Mouse (Mus musculus): ENCODE measurements around the gene Cd300lg. TPM values are rescaled to one million over a fixed set of nuclear protein-coding genes. Genes with fewer than 3 reads are reported as not detected.

Cd300lg gene
- polyA plus RNA-seq, 1 experiment = not detected

- WGBS = 65% methylated on average over 5 of the region's 5 CpGs
- TF ChIP-seq CTCF (IDR thresholded peaks at IDR 0.05; ENCODE audit: insufficient read depth, low read depth, low read length) (no peak), POLR2A (IDR thresholded peaks at IDR 0.05; ENCODE audit: insufficient read depth, low read depth, low read length) (no peak)
Observed at GRCm38 (mm10) chr11:102006688-102007087, 34.6 kb upstream of the Cd300lg start.

GRCm38 (mm10) chr11:102008372-102008771 lies 32.9 kb upstream of the Cd300lg start:
- 92% methylated on average over 8 of the region's 8 CpGs for WGBS
- peaks cover 18% of the 10 kb centered on the region for H3K4me1 ChIP-seq (ENCODE audit: control insufficient read depth, insufficient read depth, low read length)
- H3K27ac ChIP-seq (ENCODE audit: insufficient read depth, low read depth, low read length) = no peak overlapping the region
- no peak overlapping the region for H3K4me3 ChIP-seq (ENCODE audit: insufficient read depth, low read depth, low read length)
- TF ChIP-seq POLR2A (IDR thresholded peaks at IDR 0.05; ENCODE audit: insufficient read depth, low read depth, low read length) (no peak), CTCF (IDR thresholded peaks at IDR 0.05; ENCODE audit: insufficient read depth, low read depth, low read length) (no peak)

More at GRCm38 (mm10) chr11:102006688-102007087, 34.6 kb upstream of the Cd300lg start:
- Histone ChIP-seq H3K4me1 (ENCODE audit: control insufficient read depth, insufficient read depth, low read length) (peaks cover 15% of the 10 kb centered on the region), H3K27ac (ENCODE audit: insufficient read depth, low read depth, low read length) (no peak overlapping the region), H3K4me3 (ENCODE audit: insufficient read depth, low read depth, low read length) (no peak overlapping the region)

DNA sequence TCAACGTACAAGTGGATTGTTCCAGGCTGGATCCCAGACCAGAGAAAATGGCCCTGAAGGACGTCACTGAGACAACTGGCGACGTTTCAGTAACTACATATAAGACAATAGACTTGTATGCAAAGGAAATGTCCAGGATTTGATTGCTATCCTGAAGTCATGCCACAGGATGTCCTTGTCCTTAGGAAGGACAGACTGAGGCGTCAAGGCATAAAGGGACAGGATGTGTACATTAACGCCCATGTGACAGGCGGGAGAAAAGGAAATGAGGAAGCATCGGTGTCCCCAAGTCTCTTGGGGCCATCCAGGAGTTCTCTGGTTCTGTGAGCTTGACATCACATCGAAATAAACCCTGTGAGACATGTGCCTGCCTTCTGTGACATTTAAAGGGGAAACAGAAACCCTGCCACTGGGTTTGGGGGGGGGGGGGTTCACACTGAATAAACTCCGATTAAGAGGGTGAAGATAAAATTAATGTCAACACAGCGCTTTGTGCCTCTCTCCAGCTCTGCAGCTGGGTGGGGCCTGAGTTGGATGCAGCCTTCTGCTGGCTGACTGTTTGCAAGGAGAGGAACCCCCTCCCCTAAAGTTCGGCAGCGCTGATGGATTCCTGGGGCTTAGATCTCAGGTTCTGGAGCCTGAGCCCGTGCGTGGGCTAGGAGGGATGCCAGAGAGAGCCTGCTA lies 32.2 kb upstream of the Cd300lg start:
- H3K4me1 ChIP-seq (ENCODE audit: control insufficient read depth, insufficient read depth, low read length) = peaks cover 20% of the 10 kb centered on the region
- TF ChIP-seq CTCF (IDR thresholded peaks at IDR 0.05; ENCODE audit: insufficient read depth, low read depth, low read length) (no peak), POLR2A (IDR thresholded peaks at IDR 0.05; ENCODE audit: insufficient read depth, low read depth, low read length) (no peak)
- no peak overlapping the region for H3K4me3 ChIP-seq (ENCODE audit: insufficient read depth, low read depth, low read length)
- H3K27ac ChIP-seq (ENCODE audit: insufficient read depth, low read depth, low read length) = no peak overlapping the region
- WGBS = 69% methylated on average over 15 of the region's 15 CpGs

DNA sequence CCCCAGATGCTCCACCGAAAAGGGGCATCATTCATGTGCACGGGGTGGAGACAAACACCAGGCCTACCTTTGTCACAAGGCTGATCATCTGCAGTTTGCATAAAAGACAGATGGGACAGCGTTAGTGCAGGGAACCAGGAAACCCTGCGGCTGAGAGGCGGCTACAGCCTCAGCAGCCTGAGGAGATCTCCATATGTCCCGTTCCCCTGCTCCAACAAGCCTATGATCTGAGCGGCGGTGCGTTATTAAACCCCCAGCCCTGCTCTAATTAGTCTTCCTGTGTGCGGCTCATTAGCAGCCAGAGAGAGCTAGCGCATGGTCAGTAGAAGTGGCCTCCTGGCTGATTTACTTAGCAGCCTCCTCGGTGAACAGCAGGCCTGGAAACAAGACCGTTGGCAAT lies 31.2 kb upstream of the Cd300lg start:
- H3K27ac ChIP-seq (ENCODE audit: insufficient read depth, low read depth, low read length) = no peak overlapping the region
- TF ChIP-seq POLR2A (IDR thresholded peaks at IDR 0.05; ENCODE audit: insufficient read depth, low read depth, low read length) (no peak), CTCF (IDR thresholded peaks at IDR 0.05; ENCODE audit: insufficient read depth, low read depth, low read length) (no peak)
- 37% methylated on average over 13 of the region's 13 CpGs for WGBS

GRCm38 (mm10) chr11:102011510-102011909 lies 29.8 kb upstream of the Cd300lg start:
- H3K4me1 ChIP-seq (ENCODE audit: control insufficient read depth, insufficient read depth, low read length) = peaks cover 35% of the 10 kb centered on the region
- no peak overlapping the region for H3K27ac ChIP-seq (ENCODE audit: insufficient read depth, low read depth, low read length)
- TF ChIP-seq POLR2A (IDR thresholded peaks at IDR 0.05; ENCODE audit: insufficient read depth, low read depth, low read length) = no peak
- no peak for TF ChIP-seq CTCF (IDR thresholded peaks at IDR 0.05; ENCODE audit: insufficient read depth, low read depth, low read length)
- 83% methylated on average over 8 of the region's 8 CpGs for WGBS
- no peak overlapping the region for H3K4me3 ChIP-seq (ENCODE audit: insufficient read depth, low read depth, low read length)

More for the DNA sequence above, 31.2 kb upstream of the Cd300lg start:
- Histone ChIP-seq H3K4me1 (ENCODE audit: control insufficient read depth, insufficient read depth, low read length) (peaks cover 23% of the 10 kb centered on the region), H3K4me3 (ENCODE audit: insufficient read depth, low read depth, low read length) (no peak overlapping the region)

- H3K27ac ChIP-seq (ENCODE audit: insufficient read depth, low read depth, low read length) = no peak overlapping the region
- TF ChIP-seq POLR2A (IDR thresholded peaks at IDR 0.05; ENCODE audit: insufficient read depth, low read depth, low read length) = no peak
- no peak for TF ChIP-seq CTCF (IDR thresholded peaks at IDR 0.05; ENCODE audit: insufficient read depth, low read depth, low read length)
- WGBS = 89% methylated on average over 8 of the region's 8 CpGs
- peaks cover 36% of the 10 kb centered on the region for H3K4me1 ChIP-seq (ENCODE audit: control insufficient read depth, insufficient read depth, low read length)
- H3K4me3 ChIP-seq (ENCODE audit: insufficient read depth, low read depth, low read length) = no peak overlapping the region
Observed at GRCm38 (mm10) chr11:102013201-102013600, 28.1 kb upstream of the Cd300lg start.

DNA sequence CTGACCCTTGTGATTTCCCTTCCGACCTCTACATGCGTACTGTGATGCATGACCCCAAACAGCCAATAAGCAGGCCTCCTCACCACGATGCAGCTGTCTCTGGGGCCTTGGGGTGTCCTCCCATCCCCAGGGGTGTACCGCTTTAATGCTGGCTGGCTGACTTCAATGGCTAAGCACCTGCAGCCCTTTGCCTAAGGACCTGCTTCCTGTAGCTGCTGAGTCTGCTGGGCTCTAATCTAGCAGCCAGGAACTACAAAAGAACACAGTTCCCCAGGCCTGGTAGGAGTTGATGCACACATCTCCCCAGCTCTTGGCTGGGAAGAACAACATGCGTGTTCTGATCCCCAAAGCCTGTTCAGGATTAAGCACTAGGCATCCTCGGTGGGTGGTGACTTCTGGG lies 25.8 kb upstream of the Cd300lg start:
- no peak for TF ChIP-seq CTCF (IDR thresholded peaks at IDR 0.05; ENCODE audit: insufficient read depth, low read depth, low read length)
- no peak for TF ChIP-seq POLR2A (IDR thresholded peaks at IDR 0.05; ENCODE audit: insufficient read depth, low read depth, low read length)
- WGBS = 62% methylated on average over 6 of the region's 6 CpGs
- no peak overlapping the region for H3K27ac ChIP-seq (ENCODE audit: insufficient read depth, low read depth, low read length)
- H3K4me3 ChIP-seq (ENCODE audit: insufficient read depth, low read depth, low read length) = no peak overlapping the region
- peaks cover 26% of the 10 kb centered on the region for H3K4me1 ChIP-seq (ENCODE audit: control insufficient read depth, insufficient read depth, low read length)

- TF ChIP-seq POLR2A (IDR thresholded peaks at IDR 0.05; ENCODE audit: insufficient read depth, low read depth, low read length) = no peak
- TF ChIP-seq CTCF (IDR thresholded peaks at IDR 0.05; ENCODE audit: insufficient read depth, low read depth, low read length) = no peak
- WGBS = 78% methylated on average over 1 of the region's 1 CpGs
- H3K4me1 ChIP-seq (ENCODE audit: control insufficient read depth, insufficient read depth, low read length) = peaks cover 24% of the 10 kb centered on the region
- no peak overlapping the region for H3K4me3 ChIP-seq (ENCODE audit: insufficient read depth, low read depth, low read length)
- H3K27ac ChIP-seq (ENCODE audit: insufficient read depth, low read depth, low read length) = no peak overlapping the region
Observed at GRCm38 (mm10) chr11:102016136-102016535, 25.2 kb upstream of the Cd300lg start.

DNA sequence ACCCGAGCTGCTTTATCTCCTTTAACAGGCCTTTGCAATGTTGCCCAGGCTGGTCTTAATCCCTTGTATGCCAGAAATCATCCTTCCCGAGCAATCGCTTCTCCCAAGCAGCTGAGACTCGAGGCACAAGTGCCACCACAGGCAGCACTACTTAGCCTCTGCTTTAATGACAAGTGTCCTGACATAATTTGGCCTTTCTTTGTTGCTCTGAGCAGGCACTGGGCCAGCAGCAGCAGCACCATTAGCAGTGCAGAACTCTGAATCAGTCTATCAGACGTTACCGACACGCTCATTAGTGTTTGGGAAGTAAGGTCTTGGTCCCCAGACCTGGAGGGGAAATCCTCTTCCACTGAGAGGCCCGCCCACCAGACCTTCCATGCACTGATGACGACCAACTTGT lies 21.6 kb upstream of the Cd300lg start:
- Histone ChIP-seq H3K4me1 (ENCODE audit: control insufficient read depth, insufficient read depth, low read length) (peaks cover 30% of the 10 kb centered on the region), H3K4me3 (ENCODE audit: insufficient read depth, low read depth, low read length) (no peak overlapping the region), H3K27ac (ENCODE audit: insufficient read depth, low read depth, low read length) (no peak overlapping the region)
- TF ChIP-seq POLR2A (IDR thresholded peaks at IDR 0.05; ENCODE audit: insufficient read depth, low read depth, low read length) = no peak
- TF ChIP-seq CTCF (IDR thresholded peaks at IDR 0.05; ENCODE audit: insufficient read depth, low read depth, low read length) = no peak
- WGBS = 55% methylated on average over 9 of the region's 9 CpGs

Data from olfactory bulb, adult 2 months (tissue).